In genomic region chr17:63356202-63356601, GRCm38 (mm10) we compare ENCODE assay signal across 11 mouse cellular contexts.
"Had no signal": no experiment of that assay in that cellular context is flagged by ENCODE, and none has a peak within 500 bp of the region (broad histone marks: within the 10 kb centered on the region; RNA-seq: fewer than 3 reads in every experiment).

No protein-coding gene starts in this region.

- H3K27me3 ChIP-seq: limb, embryonic 13.5 days had no signal

- H3K36me3 ChIP-seq: midbrain, embryonic 10.5 days had no signal

- H3K27ac ChIP-seq: kidney, postnatal 0 days; limb, embryonic 13.5 days; liver, embryonic 14.5 days; midbrain, embryonic 10.5 days had no signal

- DNase-seq: kidney, adult 8-10 months; kidney, postnatal 36 days; lung, adult 18-20 months; midbrain, embryonic 14.5 days; right cerebral cortex, adult 18-20 months; right cerebral cortex, postnatal 25 days; thymus, postnatal 25 days had no signal

- H3K4me3 ChIP-seq: limb, embryonic 13.5 days; midbrain, embryonic 10.5 days had no signal

- H3K4me1 ChIP-seq: limb, embryonic 13.5 days had no signal
